Mouse (Mus musculus) MEL (cell line): ENCODE data around the gene Plb1.

Source experiments
- EP300 ChIP-seq, 2 experiments: IDR thresholded peaks; 2 replicates each; pipeline ENCODE4 v1.6.1; 2011; ENCODE audit warnings: improper control_type of control experiment in 2 of 2, low read length in 2 of 2, low read depth in 1 of 2, mild to moderate bottlenecking in 1 of 2
- POLR2A ChIP-seq, 2 experiments: IDR thresholded peaks; 2 replicates each; pipeline ENCODE4 v1.6.1; 2011 to 2012; ENCODE audit warnings: low read length in 2 of 2, mild to moderate bottlenecking in 2 of 2, control low read depth in 1 of 2, improper control_type of control experiment in 1 of 2, low read depth in 1 of 2, moderate library complexity in 1 of 2; ENCODE audit not compliant: control insufficient read depth in 1 of 2, insufficient read depth in 1 of 2, poor library complexity in 1 of 2

DNA sequence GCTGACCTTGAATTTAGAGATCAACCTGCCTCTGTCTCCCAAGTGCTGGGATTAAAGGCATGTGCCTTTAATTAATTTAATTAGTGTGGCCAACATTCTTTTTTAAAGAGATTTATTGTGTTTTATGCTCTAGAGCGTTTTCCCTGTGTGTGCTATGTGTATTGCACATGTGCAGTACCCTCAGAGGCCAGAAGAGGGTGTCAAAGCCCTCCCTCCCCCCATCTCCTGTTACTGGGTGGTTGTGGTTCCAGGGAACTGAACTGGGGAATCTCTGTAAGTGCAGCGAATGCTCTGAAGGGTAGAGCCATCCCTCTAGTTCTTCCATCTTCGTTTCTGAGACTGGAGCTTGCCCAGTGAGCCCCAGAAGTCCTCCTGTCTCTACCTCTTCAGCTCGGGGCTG, 2.1 kb upstream of the Plb1 start:
- TF ChIP-seq EP300 (IDR thresholded peaks at IDR 0.05; ENCODE audit: low read depth in 1 of 2, low read length in 2 of 2) (no peak), POLR2A (IDR thresholded peaks at IDR 0.05; ENCODE audit: control insufficient read depth in 1 of 2, insufficient read depth in 1 of 2, low read depth in 1 of 2, low read length in 2 of 2, poor library complexity in 1 of 2) (no peak)
